Mouse (Mus musculus): ENCODE measurements around the gene Thtpa.

Gene Thtpa

GRCm38 (mm10) chr14:55105836-55106809 is 11.5 kb downstream of the Thtpa start, which contains the start of gene Ap1g2:
Gene Ap1g2, minus strand, starts transcription at chr14:55106593.
- DNase-seq (ENCODE audit: low spot score): peak; percentile 94

- DNase-seq (ENCODE audit: low spot score): no peak
Measured at GRCm38 (mm10) chr14:55106990-55107389, 12.4 kb downstream of the Thtpa start.

DNA sequence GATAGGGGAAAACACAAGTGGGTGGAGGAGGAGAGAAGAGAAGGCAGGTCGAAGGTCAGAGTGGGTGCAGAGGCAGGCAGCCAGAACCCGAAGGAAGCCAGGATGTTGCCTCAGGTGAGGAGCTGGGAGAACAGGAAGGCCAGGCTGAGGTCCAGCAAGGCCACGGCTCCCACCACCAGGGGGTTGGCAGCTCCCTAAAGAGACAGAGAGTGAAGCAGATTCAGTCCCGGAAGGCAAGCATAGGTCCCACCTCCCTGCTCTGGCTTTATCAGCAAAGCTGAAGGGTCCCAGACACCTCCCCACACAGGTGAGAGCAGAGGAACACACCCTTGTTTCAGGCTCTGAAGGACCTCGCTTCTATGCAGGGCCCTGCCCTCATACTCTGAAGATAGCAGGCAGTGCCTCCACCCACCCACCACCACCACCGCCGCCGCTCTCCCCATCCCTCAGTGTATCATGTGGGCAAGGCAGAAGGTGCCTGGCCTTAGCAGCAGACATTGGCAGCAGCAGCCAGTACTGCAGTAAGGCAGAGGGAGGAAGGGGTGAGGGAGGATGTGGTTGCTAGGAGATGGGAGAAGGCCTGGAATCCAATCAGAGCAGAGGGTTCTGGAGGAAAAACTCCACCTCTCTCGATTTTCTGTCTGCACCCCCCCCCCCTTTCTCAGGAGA is 13.8 kb downstream of the Thtpa start:
- DNase-seq (ENCODE audit: low spot score): no peak

DNA sequence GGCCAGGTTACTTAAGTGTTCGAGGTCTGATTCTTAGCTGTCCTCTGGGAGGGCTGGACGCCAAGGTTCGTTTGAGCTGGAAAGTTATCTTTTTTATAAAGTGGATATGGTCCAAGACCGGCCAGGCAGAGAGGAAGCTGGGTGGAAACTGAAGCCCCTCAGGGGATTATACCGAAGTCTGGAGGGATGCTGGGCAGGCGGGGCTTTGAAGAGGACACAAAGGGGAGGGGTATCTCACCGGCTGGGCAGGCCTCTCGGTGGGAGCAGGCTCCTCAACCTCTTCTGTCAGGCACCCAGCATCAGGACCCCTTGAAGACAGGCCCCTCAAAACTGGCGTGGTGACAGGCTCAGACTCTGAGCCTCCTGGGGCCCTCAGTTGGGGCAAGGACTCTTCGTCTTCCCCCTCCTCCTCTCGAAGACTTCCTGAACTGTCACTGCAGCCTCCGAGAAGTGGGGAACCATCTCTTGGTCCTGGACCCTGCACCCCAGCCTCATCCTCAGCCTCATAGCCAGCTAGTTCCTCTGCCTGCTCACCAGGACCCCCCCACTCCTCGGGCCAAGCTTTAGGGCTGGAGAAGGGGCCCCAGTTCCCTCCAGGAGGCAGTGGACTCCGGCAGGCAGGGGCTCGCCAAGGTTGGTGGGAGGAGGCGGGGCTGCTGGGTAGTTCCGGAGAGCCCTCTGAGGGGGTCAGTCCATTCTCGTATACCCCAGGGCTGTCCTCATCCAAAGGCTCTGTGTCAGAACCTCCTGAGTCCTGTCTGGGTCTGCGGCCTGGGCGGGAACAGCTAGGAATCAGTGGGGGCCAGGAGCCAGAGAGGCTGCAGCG is 14.7 kb downstream of the Thtpa start:
- DNase-seq (ENCODE audit: low spot score): no peak

GRCm38 (mm10) chr14:55110076-55110475 is 15.5 kb downstream of the Thtpa start:
- DNase-seq (ENCODE audit: low spot score): no peak

GRCm38 (mm10) chr14:55111720-55112119 is 17.1 kb downstream of the Thtpa start:
- DNase-seq (ENCODE audit: low spot score): no peak

DNA sequence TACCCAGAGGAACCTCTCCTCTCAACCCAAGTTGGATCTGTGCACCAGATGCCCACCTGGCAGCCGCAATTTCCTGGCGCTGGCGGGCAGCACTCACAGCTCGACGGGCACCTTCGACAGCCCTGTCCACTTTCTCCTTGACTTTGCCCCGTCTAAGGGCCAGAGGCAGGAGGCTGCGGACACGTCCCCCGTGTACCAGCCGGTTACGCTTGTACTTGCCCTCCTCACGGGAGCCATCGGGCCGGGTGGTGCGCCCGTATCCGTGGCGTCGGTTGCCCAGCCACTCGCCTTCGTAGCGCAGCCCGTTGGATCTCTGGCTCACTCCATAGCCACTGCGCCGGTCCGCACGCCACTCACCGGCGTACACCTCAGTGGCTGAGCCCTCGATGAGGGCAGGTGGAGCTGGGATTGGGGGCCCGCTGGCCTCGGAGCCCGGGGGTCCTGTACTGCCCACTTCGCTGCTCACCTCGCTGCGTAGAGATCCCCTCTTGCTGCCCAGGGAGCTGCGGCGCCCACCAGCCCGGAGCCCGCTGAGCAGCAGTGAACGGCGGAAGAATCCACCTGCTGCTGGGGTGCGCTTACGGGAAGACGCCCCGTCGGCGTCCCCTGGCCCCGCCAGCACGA is 18.9 kb downstream of the Thtpa start:
- DNase-seq (ENCODE audit: low spot score): no peak

- DNase-seq (ENCODE audit: low spot score): no peak
Measured at GRCm38 (mm10) chr14:55113975-55114645, 19.5 kb downstream of the Thtpa start.

DNA sequence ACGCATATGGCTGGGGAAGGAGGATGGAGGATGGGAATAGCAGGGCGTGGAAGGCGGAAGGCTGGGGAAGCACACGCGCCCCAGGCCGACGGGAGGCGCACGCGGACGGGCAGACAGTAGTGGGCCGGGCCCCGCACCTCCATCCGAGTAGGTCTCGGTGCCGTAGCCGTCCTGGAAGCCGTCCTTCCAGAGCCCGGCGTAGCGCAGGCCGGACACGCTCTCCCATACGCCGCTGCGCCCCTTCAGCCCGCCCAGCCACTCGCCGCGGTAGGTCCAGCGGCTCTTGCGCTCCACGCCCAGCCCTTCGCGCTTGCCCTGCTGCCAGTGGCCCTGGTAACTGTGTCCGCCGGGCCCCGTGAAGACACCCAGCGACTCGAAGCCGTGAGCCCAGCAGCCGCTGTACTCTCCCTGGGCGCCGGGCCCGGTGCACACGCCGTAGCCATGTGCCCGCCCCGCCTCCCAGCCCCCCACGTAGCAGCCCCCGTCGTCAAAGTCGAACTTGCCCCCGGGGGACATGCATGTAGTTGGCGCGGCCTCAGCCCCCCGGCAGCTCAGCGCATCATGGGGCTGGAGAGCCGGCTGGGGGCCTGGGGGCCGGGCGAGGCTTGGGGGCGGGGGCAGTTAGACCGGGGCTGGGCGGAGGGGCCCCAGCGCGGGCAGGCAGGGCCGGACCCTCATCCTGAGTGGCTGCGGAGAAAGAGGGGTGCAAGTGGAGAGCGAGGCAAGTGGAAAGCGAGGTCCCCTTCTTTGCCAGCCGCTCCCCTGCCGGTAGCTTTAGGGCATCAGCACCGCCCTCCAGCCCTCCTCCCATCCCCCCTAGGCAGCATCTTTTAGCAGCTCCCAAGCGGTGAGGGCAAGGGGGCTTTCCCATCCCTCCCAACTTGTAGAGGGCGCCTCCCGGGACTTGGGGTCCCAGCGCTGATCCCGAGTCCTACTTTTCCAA is 20.4 kb downstream of the Thtpa start:
- DNase-seq (ENCODE audit: low spot score): no peak

- DNase-seq (ENCODE audit: low spot score): no peak
Measured at GRCm38 (mm10) chr14:55115846-55116245, 21.3 kb downstream of the Thtpa start.

- DNase-seq (ENCODE audit: low spot score): no peak
Measured at GRCm38 (mm10) chr14:55116425-55117200, 22.0 kb downstream of the Thtpa start, which contains the start of gene Jph4. Gene Jph4, minus strand, starts transcription at chr14:55116935.

GRCm38 (mm10) chr14:55118852-55119251 is 24.3 kb downstream of the Thtpa start:
- DNase-seq (ENCODE audit: low spot score): no peak

DNA sequence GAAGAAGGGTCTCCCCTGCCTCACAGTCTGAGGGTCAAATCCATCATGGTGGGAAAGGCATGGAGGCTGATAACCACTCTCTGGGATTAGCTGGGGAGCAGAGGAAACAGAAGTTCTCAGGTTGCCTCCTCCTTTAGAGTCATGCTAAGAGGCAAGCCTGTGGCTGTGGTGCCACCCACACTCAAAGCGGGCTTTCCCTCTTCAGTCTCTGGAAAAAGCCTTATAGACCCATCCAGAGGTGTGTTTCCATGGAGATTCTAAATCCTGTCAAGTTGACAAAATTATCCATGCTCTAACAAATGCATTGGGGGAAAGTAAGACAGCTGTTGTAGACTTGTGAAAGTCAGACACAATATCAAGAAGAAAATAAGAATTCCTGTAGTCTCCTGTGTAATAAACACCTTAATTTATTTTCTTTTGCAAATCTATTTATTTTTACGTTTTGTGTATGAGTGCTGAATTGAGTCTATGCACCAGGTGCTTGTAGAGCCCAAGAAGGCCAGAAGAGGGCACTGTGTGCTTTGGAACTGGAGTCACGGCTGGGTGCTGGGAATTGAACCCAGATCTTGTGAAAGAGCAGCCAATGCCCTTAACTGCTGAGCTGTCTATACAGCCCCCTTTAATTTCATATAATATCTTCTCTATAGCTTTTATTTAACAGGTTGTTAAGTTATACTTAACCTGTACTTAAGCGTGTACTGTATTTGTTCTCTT is 25.0 kb downstream of the Thtpa start:
- DNase-seq (ENCODE audit: low spot score): no peak

GRCm38 (mm10) chr14:55121947-55122346 is 27.4 kb downstream of the Thtpa start:
- peak; percentile 45 for DNase-seq (ENCODE audit: low spot score)

- no peak for DNase-seq (ENCODE audit: low spot score)
Measured at GRCm38 (mm10) chr14:55122359-55122758, 27.8 kb downstream of the Thtpa start.

- no peak for DNase-seq (ENCODE audit: low spot score)
Measured at GRCm38 (mm10) chr14:55125711-55126110, 31.1 kb downstream of the Thtpa start.

GRCm38 (mm10) chr14:55126521-55126920 is 31.9 kb downstream of the Thtpa start:
- DNase-seq (ENCODE audit: low spot score): no peak

DNA sequence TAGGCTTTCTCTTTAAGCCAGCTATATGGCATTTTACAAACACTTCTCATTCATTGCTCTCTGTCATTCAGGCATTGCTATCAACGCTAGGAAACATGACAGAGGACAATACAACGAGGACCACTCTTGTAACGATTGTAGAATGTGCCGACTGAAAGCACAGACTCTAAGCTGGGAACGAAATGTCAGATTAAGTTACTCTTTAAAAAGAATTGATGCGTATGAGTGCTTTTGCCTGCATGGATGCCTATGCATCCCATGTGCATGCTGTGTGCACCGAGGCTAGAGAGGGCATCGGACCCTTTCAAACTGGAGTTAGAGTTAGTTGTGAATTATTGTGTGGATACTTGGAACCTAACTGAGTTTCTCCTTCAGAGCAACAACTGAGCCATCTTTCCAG is 41.1 kb downstream of the Thtpa start:
- no peak for DNase-seq (ENCODE audit: low spot score)
